Mouse (Mus musculus) lung, postnatal 0 days (tissue): ENCODE data around the gene Adamts7. TPM values are rescaled to one million over a fixed set of nuclear protein-coding genes. Genes with fewer than 3 reads are reported as not detected.
A peak's percentile ranks its signal among the peaks of the same experiment; 100 is the strongest.

Source experiments
- ATAC-seq: fragments of 200-750 bp; cut with Nextera tagmentation; 2 replicates; pipeline ENCODE4 v1.8.0; 2017; ENCODE audit warnings: moderate library complexity
- DNase-seq: peaks from one replicate; pipeline ENCODE4 v3.0.0-alpha.2; 2016; ENCODE audit warnings: low spot score
- H3K27ac ChIP-seq: fragments of 300-500 bp; sonication (generic); 2 replicates; pipeline ENCODE4 v1.5.1; 2014; ENCODE audit warnings: antibody characterized with exemption, mild to moderate bottlenecking, low read length, mixed read lengths
- H3K27me3 ChIP-seq: fragments of 300-500 bp; sonication (generic); replicated peaks from 2 replicates; pipeline ENCODE4 v1.6.1; 2014; ENCODE audit warnings: low read length, mixed read lengths; ENCODE audit not compliant: insufficient read depth
- H3K36me3 ChIP-seq: fragments of 300-500 bp; sonication (generic); 2 replicates; pipeline ENCODE4 v1.6.1; 2014; ENCODE audit warnings: low read length, mixed read lengths; ENCODE audit not compliant: insufficient read depth
- H3K4me1 ChIP-seq: fragments of 300-500 bp; sonication (generic); 2 replicates; pipeline ENCODE4 v1.6.1; 2014; ENCODE audit warnings: antibody characterized with exemption, low read depth, low read length, mixed read lengths; ENCODE audit not compliant: insufficient read depth
- H3K4me2 ChIP-seq: fragments of 300-500 bp; sonication (generic); replicated peaks from 2 replicates; pipeline ENCODE4 v1.6.1; 2014; ENCODE audit warnings: low read depth, mild to moderate bottlenecking, low read length, moderate library complexity, mixed read lengths
- H3K4me3 ChIP-seq: fragments of 300-500 bp; sonication (generic); 2 replicates; pipeline ENCODE4 v1.5.1; 2014; ENCODE audit warnings: low read depth, low read length
- H3K9ac ChIP-seq: fragments of 300-500 bp; sonication (generic); replicated peaks from 2 replicates; pipeline ENCODE4 v1.6.1; 2014; ENCODE audit warnings: low read depth, mild to moderate bottlenecking
- H3K9me3 ChIP-seq: fragments of 300-500 bp; sonication (generic); 2 replicates; pipeline ENCODE4 v1.6.1; 2016; ENCODE audit warnings: low read length, mixed read lengths
- CTCF ChIP-seq: IDR thresholded peaks from 2 replicates; pipeline ENCODE4 v1.5.1; 2016; ENCODE audit warnings: antibody characterized with exemption, mild to moderate bottlenecking
- EP300 ChIP-seq: IDR thresholded peaks from 2 replicates; pipeline ENCODE4 v1.6.1; 2016; ENCODE audit warnings: antibody characterized with exemption, mild to moderate bottlenecking, control low read depth
- WGBS: fragments of 180-500 bp; shearing (Covaris S2); extraction: QIAGEN DNeasy Blood & Tissue Kit; methylation state at CpG from one replicate; pipeline ENCODE4 v1.1.7; 2014; 5-methylcytosine and 5-hydroxymethylcytosine counted together
- polyA plus RNA-seq: library from polyadenylated mRNA; unstranded; fragments of >200 nt; fragmentation: Nextera tagmentation; extraction: Ambion mirVana; gene quantifications from 2 replicates; pipeline ENCODE4 v1.2.1, GENCODE M21; 2015

Gene Adamts7
- polyA plus RNA-seq, 1 experiment from 2014 or later: 4.1 TPM

DNA sequence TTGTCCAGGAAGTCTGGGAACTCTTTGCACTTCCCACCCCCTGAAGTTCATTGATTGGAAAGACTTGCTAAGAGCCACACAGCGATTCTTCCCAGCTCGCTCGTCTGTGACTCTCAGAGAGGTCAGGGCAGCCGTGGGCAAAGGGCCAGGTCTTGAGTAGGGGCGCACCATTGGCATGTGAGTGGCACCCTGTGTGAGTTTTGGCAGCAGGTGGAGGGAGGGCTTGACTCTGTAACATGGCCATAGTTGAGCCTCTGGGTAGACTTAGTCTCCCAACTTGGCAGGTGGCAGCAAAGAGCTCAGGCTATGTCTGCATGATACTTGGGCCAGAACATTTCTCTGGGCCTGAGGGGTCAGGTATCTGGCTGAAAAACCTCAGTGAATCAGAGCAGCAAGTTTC lies 3.7 kb downstream of the Adamts7 start:
- Histone ChIP-seq H3K9me3 (no peaks in the 10 kb centered on the region), H3K4me2 (no peak overlapping the region), H3K9ac (no peak overlapping the region), H3K36me3 (no peaks in the 10 kb centered on the region), H3K27ac (no peak overlapping the region), H3K4me3 (no peak overlapping the region), H3K27me3 (no peaks in the 10 kb centered on the region), H3K4me1 (0 out of 2 replicates have a peak, but pooled peaks cover 3% of the 10 kb centered on the region)
- 41% methylated on average over 5 of the region's 5 CpGs for WGBS
- DNase-seq: no peak
- no peak for ATAC-seq
- 0 out of 2 replicates have a peak, but pooled peaks have one; percentile 3 for TF ChIP-seq CTCF
- no peak for TF ChIP-seq EP300

DNA sequence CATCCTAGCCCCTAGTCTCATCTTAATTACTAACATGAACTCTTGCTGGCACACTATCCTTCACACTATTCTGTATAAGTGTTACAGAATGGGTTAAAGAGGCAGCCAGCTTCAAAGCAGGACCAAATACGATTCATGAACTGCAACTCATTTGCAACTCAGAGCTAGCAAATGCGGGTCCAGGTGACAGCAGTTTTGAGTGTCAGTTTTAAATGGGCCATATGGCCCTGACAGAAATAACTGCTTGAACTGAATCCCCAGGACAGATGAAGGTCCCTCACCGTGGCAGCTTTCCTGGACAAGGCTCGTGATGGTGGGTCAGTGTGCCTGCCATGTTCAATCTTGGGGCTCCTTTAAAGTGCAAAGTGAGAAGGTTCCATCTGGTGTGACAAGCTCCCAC lies 7.1 kb downstream of the Adamts7 start:
- H3K4me3 ChIP-seq: no peak overlapping the region
- ATAC-seq (no peak), DNase-seq (no peak)
- no peak overlapping the region for H3K4me2 ChIP-seq
- H3K4me1 ChIP-seq: no peaks in the 10 kb centered on the region
- H3K9ac ChIP-seq: no peak overlapping the region
- WGBS: 65% methylated on average over 4 of the region's 4 CpGs
- no peak overlapping the region for H3K27ac ChIP-seq
- no peaks in the 10 kb centered on the region for H3K9me3 ChIP-seq
- no peak for TF ChIP-seq EP300
- TF ChIP-seq CTCF: no peak
- no peaks in the 10 kb centered on the region for H3K27me3 ChIP-seq
- H3K36me3 ChIP-seq: no peaks in the 10 kb centered on the region

DNA sequence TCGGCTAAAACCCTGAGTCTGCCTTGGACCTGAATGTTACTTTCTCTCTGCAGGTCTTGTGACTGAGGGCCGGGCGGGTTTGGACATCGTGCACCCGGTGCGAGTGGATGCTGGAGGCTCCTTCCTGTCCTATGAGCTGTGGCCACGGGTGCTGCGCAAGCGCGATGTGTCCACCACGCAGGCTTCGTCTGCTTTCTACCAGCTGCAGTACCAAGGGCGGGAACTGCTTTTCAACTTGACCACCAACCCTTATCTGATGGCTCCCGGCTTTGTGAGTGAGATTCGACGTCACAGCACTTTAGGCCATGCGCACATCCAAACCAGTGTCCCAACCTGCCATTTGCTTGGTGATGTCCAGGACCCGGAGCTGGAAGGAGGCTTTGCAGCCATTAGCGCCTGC lies 8.6 kb downstream of the Adamts7 start:
- ATAC-seq (no peak), DNase-seq (no peak)
- Histone ChIP-seq H3K9me3 (no peaks in the 10 kb centered on the region), H3K36me3 (no peaks in the 10 kb centered on the region), H3K27me3 (no peaks in the 10 kb centered on the region), H3K9ac (no peak overlapping the region), H3K4me2 (no peak overlapping the region), H3K4me3 (no peak overlapping the region), H3K27ac (no peak overlapping the region), H3K4me1 (no peaks in the 10 kb centered on the region)
- WGBS: 94% methylated on average over 19 of the region's 19 CpGs
- TF ChIP-seq CTCF (no peak), EP300 (no peak)

DNA sequence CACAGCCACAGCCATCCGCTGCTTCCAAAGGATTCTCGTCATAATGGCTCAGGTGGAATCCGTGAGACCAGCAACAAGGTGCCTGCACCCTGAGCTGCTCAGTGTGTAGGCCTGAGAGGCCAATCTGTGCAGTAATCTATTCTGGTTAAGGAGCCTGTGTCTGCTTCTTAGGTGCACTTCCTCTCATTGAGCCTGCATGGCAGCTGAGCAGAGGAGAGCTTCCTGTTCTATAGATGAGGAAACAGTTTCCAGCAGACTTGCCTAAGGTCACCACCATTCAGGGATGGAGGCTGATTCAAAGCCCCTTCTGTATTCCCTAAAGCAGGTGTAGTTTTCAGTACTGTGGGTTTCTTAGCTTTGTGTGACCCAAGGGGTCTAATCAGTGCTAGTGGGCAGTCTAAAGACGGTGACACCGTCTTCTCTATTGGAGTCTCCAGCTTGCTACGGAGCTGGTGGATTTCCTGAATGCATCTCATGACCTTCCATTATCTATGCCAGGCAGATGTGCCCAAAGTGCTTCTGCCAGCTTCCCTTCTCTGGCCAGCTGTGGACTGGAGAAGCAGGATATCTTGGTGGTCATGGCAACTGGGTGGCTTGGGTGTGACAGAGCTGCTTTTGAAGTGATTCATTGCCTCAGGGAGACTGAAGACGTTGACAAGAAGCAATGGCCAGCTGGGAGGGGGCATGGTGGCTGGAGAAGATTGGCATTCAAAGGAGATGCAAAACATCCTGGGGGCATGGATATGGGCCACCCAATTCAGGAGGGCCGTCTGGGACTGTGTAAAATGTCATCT lies 9.9 kb downstream of the Adamts7 start:
- no peak overlapping the region for H3K4me2 ChIP-seq
- no peak overlapping the region for H3K9ac ChIP-seq
- TF ChIP-seq CTCF (no peak), EP300 (no peak)
- WGBS: 75% methylated on average over 8 of the region's 8 CpGs
- no peaks in the 10 kb centered on the region for H3K36me3 ChIP-seq
- H3K9me3 ChIP-seq: no peaks in the 10 kb centered on the region
- ATAC-seq (no peak), DNase-seq (no peak)
- no peaks in the 10 kb centered on the region for H3K27me3 ChIP-seq
- no peak overlapping the region for H3K4me3 ChIP-seq
- no peaks in the 10 kb centered on the region for H3K4me1 ChIP-seq
- no peak overlapping the region for H3K27ac ChIP-seq

DNA sequence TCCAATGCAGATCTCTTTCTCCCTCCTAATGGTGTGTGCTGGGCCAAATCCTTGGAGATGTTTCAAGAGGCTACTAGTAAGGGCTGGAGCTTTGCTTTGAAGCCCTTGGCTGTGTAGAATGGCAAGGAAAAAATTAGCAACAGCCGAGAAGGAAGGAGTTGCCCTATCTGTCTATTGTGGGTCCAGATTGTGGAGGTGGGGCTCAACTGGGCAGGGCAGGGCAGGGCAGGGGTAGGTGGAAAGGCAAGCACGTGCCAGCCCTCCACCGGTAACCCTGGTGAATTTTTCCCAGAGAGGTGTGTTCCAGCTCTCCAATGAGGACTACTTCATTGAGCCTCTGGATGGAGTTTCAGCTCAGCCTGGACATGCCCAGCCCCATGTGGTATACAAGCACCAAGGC lies 10.5 kb downstream of the Adamts7 start:
- Histone ChIP-seq H3K9ac (no peak overlapping the region), H3K9me3 (no peaks in the 10 kb centered on the region), H3K4me3 (no peak overlapping the region), H3K36me3 (no peaks in the 10 kb centered on the region), H3K4me1 (no peaks in the 10 kb centered on the region), H3K4me2 (no peak overlapping the region), H3K27ac (no peak overlapping the region), H3K27me3 (no peaks in the 10 kb centered on the region)
- no peak for TF ChIP-seq EP300
- TF ChIP-seq CTCF: no peak
- ATAC-seq: no peak
- DNase-seq: no peak
- 71% methylated on average over 3 of the region's 3 CpGs for WGBS

DNA sequence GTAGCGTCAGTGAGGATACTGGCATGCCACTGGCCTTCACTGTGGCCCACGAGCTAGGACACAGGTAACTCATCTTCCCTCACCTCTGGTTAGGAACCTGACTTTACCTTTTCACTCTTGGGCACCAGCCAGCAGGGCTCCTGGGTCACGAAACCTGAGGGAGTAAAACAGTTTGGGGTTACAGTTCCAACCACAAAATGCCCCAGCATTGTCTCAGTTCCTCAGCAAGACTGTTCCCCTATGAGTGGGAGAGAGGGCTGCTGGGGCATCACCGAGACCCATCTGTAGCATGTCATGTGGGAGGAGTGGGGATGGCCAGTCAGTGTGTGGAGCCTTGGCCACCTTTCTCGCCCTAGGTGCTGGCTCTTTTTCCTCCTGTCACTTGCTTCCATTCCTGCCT lies 16.5 kb downstream of the Adamts7 start:
- Histone ChIP-seq H3K9ac (no peak overlapping the region), H3K27me3 (no peaks in the 10 kb centered on the region), H3K4me1 (0 out of 2 replicates have a peak, but pooled peaks cover 3% of the 10 kb centered on the region), H3K36me3 (no peaks in the 10 kb centered on the region), H3K4me3 (no peak overlapping the region), H3K9me3 (no peaks in the 10 kb centered on the region), H3K4me2 (no peak overlapping the region), H3K27ac (no peak overlapping the region)
- 86% methylated on average over 5 of the region's 5 CpGs for WGBS
- TF ChIP-seq CTCF (no peak), EP300 (no peak)
- DNase-seq (no peak), ATAC-seq (no peak)
